Mouse (Mus musculus) cerebellum, adult 2 months (tissue): Measurements from ENCODE around the gene Grid1.

Experiments
- CTCF ChIP-seq: fragments of 200-500 bp; IDR thresholded peaks from 2 replicates; pipeline ENCODE4 v1.5.1; 2011; ENCODE audit warnings: low read depth, mild to moderate bottlenecking, control low read depth, low read length, moderate library complexity, borderline replicate concordance; ENCODE audit not compliant: insufficient read depth
- POLR2A ChIP-seq: fragments of 200-500 bp; IDR thresholded peaks from 2 replicates; pipeline ENCODE4 v1.6.1; 2011; ENCODE audit warnings: low read length, control low read depth, borderline replicate concordance; ENCODE audit not compliant: insufficient read depth

- TF ChIP-seq POLR2A (no peak), CTCF (no peak)
Observed at GRCm38 (mm10) chr14:35135056-35135455, 315.1 kb downstream of the Grid1 start.
